Mouse (Mus musculus) neural tube, embryonic 11.5 days (tissue): ENCODE measurements around the gene Rcor1. TPM values are rescaled to one million over a fixed set of nuclear protein-coding genes. Genes with fewer than 3 reads are reported as not detected.

Experiments
- ATAC-seq: fragments of 200-750 bp; cut with Nextera tagmentation; 2 replicates; pipeline ENCODE4 v1.8.0; 2017; ENCODE audit warnings: moderate number of reproducible peaks, mild to moderate bottlenecking, moderate TSS enrichment, moderate library complexity; ENCODE audit not compliant: insufficient read depth, low FRiP score, low TSS enrichment
- DNase-seq: peaks from one replicate; pipeline ENCODE4 v3.0.0-alpha.2; 2015; ENCODE audit warnings: low spot score
- H3K27ac ChIP-seq: fragments of 300-500 bp; sonication (generic); 2 replicates; pipeline ENCODE4 v1.5.1; 2014; ENCODE audit warnings: low read depth, mild to moderate bottlenecking, low read length
- H3K27me3 ChIP-seq: fragments of 300-500 bp; sonication (generic); 2 replicates; pipeline ENCODE4 v1.6.1; 2014; ENCODE audit warnings: mild to moderate bottlenecking, low read length, mixed read lengths; ENCODE audit not compliant: control insufficient read depth, insufficient read depth
- H3K36me3 ChIP-seq: fragments of 300-500 bp; sonication (generic); 2 replicates; pipeline ENCODE4 v1.6.1; 2014; ENCODE audit warnings: mild to moderate bottlenecking, low read length, moderate library complexity, mixed read lengths; ENCODE audit not compliant: control insufficient read depth, insufficient read depth
- H3K4me1 ChIP-seq: fragments of 300-500 bp; sonication (generic); 2 replicates; pipeline ENCODE4 v1.6.1; 2014; ENCODE audit warnings: low read length, mixed read lengths; ENCODE audit not compliant: control insufficient read depth, insufficient read depth
- H3K4me2 ChIP-seq: fragments of 300-500 bp; sonication (generic); 2 replicates; pipeline ENCODE4 v1.6.1; 2014; ENCODE audit warnings: low read depth, mild to moderate bottlenecking, moderate library complexity
- H3K4me3 ChIP-seq: fragments of 300-500 bp; sonication (generic); 2 replicates; pipeline ENCODE4 v1.5.1; 2014; ENCODE audit warnings: low read depth, low read length
- H3K9ac ChIP-seq: fragments of 300-500 bp; sonication (generic); 2 replicates; pipeline ENCODE4 v1.6.1; 2014; ENCODE audit warnings: mild to moderate bottlenecking, low read length
- H3K9me3 ChIP-seq: fragments of 300-500 bp; sonication (generic); 2 replicates; pipeline ENCODE4 v1.6.1; 2016; ENCODE audit warnings: low read length; ENCODE audit not compliant: control insufficient read depth
- WGBS: fragments of 180-500 bp; shearing (Covaris S2); extraction: QIAGEN DNeasy Blood & Tissue Kit; methylation state at CpG from one replicate; pipeline ENCODE4 v1.1.7; 2014; 5-methylcytosine and 5-hydroxymethylcytosine counted together
- polyA plus RNA-seq: library from polyadenylated mRNA; unstranded; fragments of >200 nt; fragmentation: Nextera tagmentation; extraction: Ambion mirVana; gene quantifications from 2 replicates; pipeline ENCODE4 v1.2.1, GENCODE M21; 2014

Gene Rcor1
- polyA plus RNA-seq, 1 experiment from 2014 or later: 16.1 TPM

DNA sequence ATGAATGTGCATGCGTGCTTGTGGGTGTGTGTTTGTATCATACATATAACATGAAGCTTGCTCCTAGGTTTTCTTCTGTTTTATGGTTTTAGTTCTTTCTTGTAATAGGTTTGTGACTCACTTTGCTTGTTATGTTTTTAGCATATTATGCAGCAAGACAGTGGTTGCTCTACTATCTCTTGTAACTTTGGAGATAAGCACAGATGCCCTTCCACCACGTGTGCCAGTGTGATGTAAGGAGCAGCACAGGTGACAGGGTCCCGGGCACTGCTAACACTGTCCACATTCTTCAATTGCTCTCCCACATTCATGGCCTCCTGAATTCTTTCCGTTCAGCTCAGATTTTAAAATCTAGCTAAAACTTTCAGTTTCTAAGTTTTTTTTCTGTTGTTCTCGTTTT is 6.3 kb upstream of the Rcor1 start:
- no peak overlapping the region for H3K9ac ChIP-seq
- DNase-seq (no peak), ATAC-seq (no peak)
- no peak overlapping the region for H3K4me2 ChIP-seq
- no peaks in the 10 kb centered on the region for H3K9me3 ChIP-seq
- H3K4me1 ChIP-seq: peaks cover 5% of the 10 kb centered on the region; the same call in 1 of the 2 replicates
- no peak overlapping the region for H3K4me3 ChIP-seq
- H3K27ac ChIP-seq: no peak overlapping the region
- H3K36me3 ChIP-seq: no peaks in the 10 kb centered on the region
- H3K27me3 ChIP-seq: no peaks in the 10 kb centered on the region
- 88% methylated on average over 5 of the region's 5 CpGs for WGBS

DNA sequence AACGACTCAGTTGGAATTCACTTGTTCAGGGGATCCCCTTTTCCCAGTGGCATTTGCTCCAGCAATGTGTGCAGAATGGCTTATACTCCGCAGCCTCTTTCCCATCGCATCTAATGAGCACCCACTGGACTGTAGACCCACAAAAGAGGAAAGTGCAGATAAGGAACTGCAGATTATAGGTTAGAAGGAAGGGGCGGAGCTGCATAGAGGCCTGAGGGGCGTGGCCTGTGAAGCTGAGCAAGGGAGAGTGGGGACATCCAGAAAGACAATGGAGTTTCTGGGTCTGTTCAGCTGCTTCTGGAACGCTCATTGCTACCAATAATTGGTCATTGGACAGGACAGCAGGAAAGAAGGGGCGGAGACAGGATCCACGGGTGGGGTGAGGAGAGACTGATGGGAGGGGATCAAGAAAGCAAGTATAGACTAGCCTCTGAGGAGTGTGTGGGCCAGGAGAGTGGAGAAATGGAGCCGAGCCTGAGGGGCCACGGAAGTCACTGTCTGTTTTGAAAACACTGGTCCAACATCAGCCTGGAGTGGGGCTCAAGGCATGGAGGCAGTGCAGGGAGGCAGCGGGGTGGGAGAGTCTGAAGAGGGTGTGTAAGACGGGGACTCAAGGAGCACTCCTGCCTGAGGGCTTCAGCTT is 3.8 kb upstream of the Rcor1 start:
- Histone ChIP-seq H3K27me3 (no peaks in the 10 kb centered on the region), H3K36me3 (no peaks in the 10 kb centered on the region), H3K4me3 (no peak overlapping the region), H3K4me1 (peaks cover 6% of the 10 kb centered on the region; the same call in 1 of the 2 replicates), H3K27ac (no peak overlapping the region), H3K9me3 (no peaks in the 10 kb centered on the region), H3K4me2 (no peak overlapping the region), H3K9ac (no peak overlapping the region)
- 65% methylated on average over 12 of the region's 12 CpGs for WGBS
- no peak for DNase-seq
- ATAC-seq: no peak

DNA sequence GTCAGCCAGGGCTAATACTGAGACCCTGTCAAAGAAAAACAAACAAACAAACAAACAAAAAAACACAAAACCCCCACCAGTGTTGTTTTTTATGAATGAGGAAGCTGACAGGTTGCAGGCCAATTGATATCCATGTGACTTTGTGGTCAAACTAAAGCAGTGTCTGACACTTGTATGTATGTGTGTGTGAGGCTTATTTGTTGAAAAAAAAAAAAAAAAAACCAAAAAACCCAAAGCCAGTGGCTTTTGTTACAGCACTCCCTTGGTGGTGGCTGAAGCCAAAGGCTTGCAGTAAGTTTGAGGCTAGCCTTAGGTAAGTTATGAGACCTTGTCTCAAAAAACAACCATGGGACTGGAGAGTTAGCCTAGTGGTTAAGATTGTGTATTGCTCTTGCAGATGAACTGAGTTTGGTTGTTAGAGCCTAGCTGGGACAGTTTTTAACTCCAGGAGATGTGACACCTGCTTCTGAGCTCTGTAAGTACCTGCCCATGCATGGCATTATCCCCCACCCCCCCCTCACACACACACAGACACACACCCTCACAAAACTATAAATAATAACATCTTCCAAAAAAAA is 2.9 kb upstream of the Rcor1 start:
- ATAC-seq: no peak
- no peak overlapping the region for H3K9ac ChIP-seq
- H3K27me3 ChIP-seq: no peaks in the 10 kb centered on the region
- no peak for DNase-seq
- no peak overlapping the region for H3K27ac ChIP-seq
- no peaks in the 10 kb centered on the region for H3K9me3 ChIP-seq
- no peaks in the 10 kb centered on the region for H3K36me3 ChIP-seq
- peaks cover 6% of the 10 kb centered on the region; the same call in 1 of the 2 replicates for H3K4me1 ChIP-seq
- no peak overlapping the region for H3K4me3 ChIP-seq
- H3K4me2 ChIP-seq: no peak overlapping the region

DNA sequence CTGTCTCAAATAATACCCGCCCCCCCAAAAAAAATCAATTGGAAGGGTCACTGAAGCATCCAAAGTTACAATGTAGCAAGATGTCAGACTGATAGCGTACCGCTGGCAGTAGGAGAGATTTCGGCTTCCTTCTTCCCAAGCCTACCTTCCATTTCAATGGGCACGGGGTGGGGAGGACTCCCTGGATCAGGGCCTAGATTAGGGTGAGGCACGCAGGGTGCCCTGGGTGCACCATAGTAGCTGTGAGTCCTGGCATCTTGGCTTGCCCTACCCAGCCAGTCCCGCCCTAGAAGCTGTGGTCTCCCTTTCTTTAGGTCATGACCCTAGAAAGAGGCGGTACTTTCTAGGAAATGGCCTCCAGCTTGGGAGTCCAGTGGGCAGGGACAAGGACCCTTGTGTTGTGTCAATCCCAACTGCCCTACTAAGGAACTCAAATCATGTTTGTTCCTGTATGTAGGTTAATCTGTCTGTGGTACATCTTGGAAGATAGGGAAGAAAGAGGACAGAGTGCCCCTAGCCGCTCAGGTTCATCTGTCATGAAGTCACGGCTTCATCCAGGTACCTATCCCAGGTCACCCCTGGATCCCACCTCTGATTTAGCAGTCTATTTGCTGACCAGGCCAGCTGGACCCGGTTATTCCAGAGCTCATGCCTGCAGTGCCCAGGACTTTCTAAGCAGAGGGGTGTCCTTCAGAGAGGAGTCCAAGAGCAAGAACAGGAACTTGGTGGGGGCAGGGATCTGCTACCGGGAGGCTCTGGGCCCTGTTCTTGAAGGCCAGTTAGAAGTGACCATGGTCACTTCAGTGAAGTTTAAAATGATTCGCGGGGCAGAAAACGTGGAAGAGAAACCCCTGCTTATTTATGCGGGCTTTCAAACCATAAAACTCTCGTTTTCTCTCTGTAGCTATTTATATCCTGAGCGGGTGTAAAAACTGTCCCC is 1.6 kb upstream of the Rcor1 start:
- Histone ChIP-seq H3K4me2 (peak overlapping the region; percentile 60), H3K9ac (peak overlapping the region; percentile 87; the same call in 1 of the 2 replicates), H3K36me3 (peaks cover 2% of the 10 kb centered on the region; the same call in 1 of the 2 replicates), H3K4me1 (peaks cover 6% of the 10 kb centered on the region; the same call in 1 of the 2 replicates), H3K4me3 (peak overlapping the region; percentile 98), H3K9me3 (no peaks in the 10 kb centered on the region), H3K27ac (peak overlapping the region; percentile 98), H3K27me3 (no peaks in the 10 kb centered on the region)
- 52% methylated on average over 18 of the region's 18 CpGs for WGBS
- DNase-seq (no peak), ATAC-seq (no peak)

DNA sequence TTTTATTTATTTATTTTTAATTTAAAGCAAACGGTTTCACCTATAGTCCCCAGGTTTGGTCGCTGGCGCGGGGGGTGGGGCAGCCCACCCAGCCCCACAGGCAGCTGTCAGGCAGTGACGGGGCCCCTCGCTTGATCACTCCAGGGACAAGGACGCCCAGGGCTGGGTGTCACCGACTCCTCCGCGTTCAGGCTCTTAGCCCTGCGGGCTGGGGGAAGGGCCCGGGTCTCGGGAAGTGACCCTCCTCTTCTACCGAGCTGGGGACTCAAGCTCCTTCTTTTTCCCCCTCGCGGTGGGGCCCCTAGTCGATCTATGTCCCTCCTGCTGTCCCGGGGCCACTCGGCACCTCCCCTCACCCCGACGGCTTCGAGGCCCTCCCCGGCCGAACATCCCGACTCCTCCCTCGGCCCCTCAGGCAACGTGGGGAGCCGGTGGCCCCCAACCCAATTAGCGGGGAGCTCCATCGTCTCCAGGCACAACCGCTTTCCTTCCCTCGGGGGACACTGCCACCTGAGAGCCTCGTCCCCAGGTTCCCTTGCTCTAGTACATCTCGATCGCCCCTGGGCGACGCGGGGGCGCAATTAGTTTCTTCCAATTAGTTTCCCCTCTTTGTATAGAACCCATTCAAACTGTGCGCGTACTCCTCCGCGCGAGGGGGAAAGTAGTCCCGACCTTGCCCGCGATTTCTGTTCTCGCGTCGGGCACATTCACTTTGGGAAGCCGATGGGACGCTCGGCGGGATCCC is 748 bp upstream of the Rcor1 start:
- Histone ChIP-seq H3K4me2 (peak overlapping the region; percentile 60), H3K4me1 (peaks cover 6% of the 10 kb centered on the region; the same call in 1 of the 2 replicates), H3K4me3 (peak overlapping the region; percentile 98), H3K9ac (peak overlapping the region; percentile 87), H3K9me3 (no peaks in the 10 kb centered on the region), H3K27me3 (no peaks in the 10 kb centered on the region), H3K27ac (peak overlapping the region; percentile 98), H3K36me3 (peaks cover 2% of the 10 kb centered on the region; the same call in 1 of the 2 replicates)
- DNase-seq (peak; percentile 91), ATAC-seq (peak; percentile 59)
- under 1% methylated on average over 50 of the region's 54 CpGs for WGBS

DNA sequence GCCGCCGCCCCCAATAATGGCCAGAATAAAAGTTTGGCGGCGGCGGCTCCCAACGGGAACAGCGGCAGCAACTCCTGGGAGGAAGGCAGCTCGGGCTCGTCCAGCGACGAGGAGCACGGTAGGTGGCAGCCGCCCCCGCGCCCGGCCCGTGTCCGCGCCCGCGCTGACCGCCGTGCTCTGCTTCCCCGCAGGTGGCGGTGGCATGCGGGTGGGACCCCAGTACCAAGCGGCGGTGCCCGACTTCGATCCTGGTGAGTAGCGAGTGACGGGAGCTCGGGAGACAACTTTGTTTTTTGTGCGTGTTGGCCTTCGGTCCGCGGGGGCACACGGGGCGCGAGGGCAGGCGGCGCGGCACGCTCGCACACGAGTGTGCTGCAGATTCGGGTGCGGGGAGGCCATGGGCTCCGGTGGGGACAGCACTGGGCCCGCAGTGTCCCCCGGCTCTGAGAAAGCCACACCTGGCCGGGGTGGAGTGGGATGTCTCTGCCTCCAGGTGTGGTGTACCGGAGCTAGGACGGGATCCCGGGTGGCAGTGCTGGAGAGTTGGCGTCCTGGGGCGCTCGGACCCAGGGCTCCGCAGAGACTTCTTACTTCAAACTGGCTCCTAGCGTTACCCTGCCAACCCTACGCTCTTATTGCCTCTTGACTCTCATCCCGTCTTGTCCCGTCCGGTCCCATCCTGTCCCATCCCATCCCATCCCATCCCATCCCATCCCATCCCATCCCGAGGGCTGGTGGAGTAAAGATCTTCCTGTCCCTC is 800 bp downstream of the Rcor1 start:
- Histone ChIP-seq H3K4me1 (peaks cover 6% of the 10 kb centered on the region; the same call in 1 of the 2 replicates), H3K4me2 (peak overlapping the region; percentile 60), H3K36me3 (peaks cover 2% of the 10 kb centered on the region; the same call in 1 of the 2 replicates), H3K9me3 (no peaks in the 10 kb centered on the region), H3K4me3 (peak overlapping the region; percentile 98), H3K27me3 (no peaks in the 10 kb centered on the region), H3K9ac (peak overlapping the region; percentile 88), H3K27ac (peak overlapping the region; percentile 98)
- under 1% methylated on average over 62 of the region's 65 CpGs for WGBS
- DNase-seq: peak; percentile 35
- peak; percentile 11; the same call in 1 of the 2 replicates for ATAC-seq

DNA sequence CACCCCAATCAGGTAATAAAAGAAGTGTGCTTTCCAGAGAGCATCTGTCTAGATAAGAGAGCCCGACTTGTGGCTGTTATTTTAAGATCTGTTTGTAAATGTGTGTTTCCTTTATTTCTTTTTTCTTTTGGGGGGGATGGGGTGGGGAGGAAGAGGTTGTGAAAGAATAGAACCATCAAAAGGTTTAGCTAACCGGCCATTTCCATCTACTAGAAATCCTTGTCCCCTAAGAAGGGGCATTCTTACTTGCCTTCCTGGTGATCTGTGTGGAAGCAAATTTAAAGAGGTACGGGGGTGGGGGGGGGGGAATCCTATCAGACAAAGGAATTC is 1.3 kb downstream of the Rcor1 start:
- peak overlapping the region; percentile 88 for H3K9ac ChIP-seq
- H3K27me3 ChIP-seq: no peaks in the 10 kb centered on the region
- H3K4me2 ChIP-seq: peak overlapping the region; percentile 60
- no peak overlapping the region for H3K27ac ChIP-seq
- no peak for DNase-seq
- H3K4me1 ChIP-seq: peaks cover 6% of the 10 kb centered on the region; the same call in 1 of the 2 replicates
- ATAC-seq: no peak
- no peaks in the 10 kb centered on the region for H3K9me3 ChIP-seq
- peaks cover 2% of the 10 kb centered on the region; the same call in 1 of the 2 replicates for H3K36me3 ChIP-seq
- peak overlapping the region; percentile 98 for H3K4me3 ChIP-seq
- WGBS: 3% methylated on average over 3 of the region's 3 CpGs
